Mouse (Mus musculus) kidney, embryonic 14.5 days (tissue): ENCODE data around the gene Usp7. TPM values are rescaled to one million over a fixed set of nuclear protein-coding genes. Genes with fewer than 3 reads are reported as not detected.

Source experiments
- ATAC-seq: fragments of 200-750 bp; cut with Nextera tagmentation; 2 replicates; pipeline ENCODE4 v1.8.0; 2017; ENCODE audit warnings: moderate number of reproducible peaks, mild to moderate bottlenecking, moderate TSS enrichment, moderate library complexity; ENCODE audit not compliant: low FRiP score, low TSS enrichment
- H3K27ac ChIP-seq: fragments of 300-500 bp; sonication (generic); 2 replicates; pipeline ENCODE4 v1.5.1; 2014; ENCODE audit warnings: low read depth, mild to moderate bottlenecking, low read length, moderate library complexity, mixed read lengths
- H3K27me3 ChIP-seq: fragments of 300-500 bp; sonication (generic); 2 replicates; pipeline ENCODE4 v1.6.1; 2014; ENCODE audit warnings: mild to moderate bottlenecking, low read length; ENCODE audit not compliant: control insufficient read depth, insufficient read depth
- H3K36me3 ChIP-seq: fragments of 300-500 bp; sonication (generic); 2 replicates; pipeline ENCODE4 v1.6.1; 2014; ENCODE audit warnings: low read length, mixed read lengths; ENCODE audit not compliant: control insufficient read depth, insufficient read depth
- H3K4me1 ChIP-seq: fragments of 300-500 bp; sonication (generic); 2 replicates; pipeline ENCODE4 v1.6.1; 2014; ENCODE audit warnings: low read length, mixed read lengths; ENCODE audit not compliant: control insufficient read depth, insufficient read depth
- H3K4me2 ChIP-seq: fragments of 300-500 bp; sonication (generic); replicated peaks from 2 replicates; pipeline ENCODE4 v1.6.1; 2014; ENCODE audit warnings: low read depth, mild to moderate bottlenecking, low read length
- H3K4me3 ChIP-seq: fragments of 300-500 bp; sonication (generic); 2 replicates; pipeline ENCODE4 v1.5.1; 2014; ENCODE audit warnings: mild to moderate bottlenecking, low read length
- H3K9ac ChIP-seq: fragments of 300-500 bp; sonication (generic); 2 replicates; pipeline ENCODE4 v1.6.1; 2014; ENCODE audit warnings: low read depth, mild to moderate bottlenecking, low read length, moderate library complexity
- H3K9me3 ChIP-seq: fragments of 300-500 bp; sonication (generic); 2 replicates; pipeline ENCODE4 v1.6.1; 2016; ENCODE audit warnings: low read length; ENCODE audit not compliant: control insufficient read depth
- WGBS: fragments of 180-500 bp; shearing (Covaris S2); extraction: QIAGEN DNeasy Blood & Tissue Kit; methylation state at CpG from one replicate; pipeline ENCODE4 v1.1.7; 2014; 5-methylcytosine and 5-hydroxymethylcytosine counted together
- polyA plus RNA-seq: library from polyadenylated mRNA; unstranded; fragments of >200 nt; fragmentation: Nextera tagmentation; extraction: Ambion mirVana; gene quantifications from 2 replicates; pipeline ENCODE4 v1.2.1, GENCODE M21; 2014

Usp7 gene
- polyA plus RNA-seq, 1 experiment from 2014 or later, result 61.4 TPM

- no peak overlapping the region for H3K4me2 ChIP-seq
- H3K36me3 ChIP-seq, result peaks cover 99% of the 10 kb centered on the region
- H3K27me3 ChIP-seq, result no peaks in the 10 kb centered on the region
- H3K4me3 ChIP-seq, result no peak overlapping the region
- no peak overlapping the region for H3K9ac ChIP-seq
- WGBS, result 94% methylated on average over 8 of the region's 8 CpGs
- no peaks in the 10 kb centered on the region for H3K4me1 ChIP-seq
- ATAC-seq, result no peak
- H3K9me3 ChIP-seq, result no peaks in the 10 kb centered on the region
- H3K27ac ChIP-seq, result no peak overlapping the region
Observed at GRCm38 (mm10) chr16:8699556-8699955, 92.6 kb downstream of the Usp7 start.

GRCm38 (mm10) chr16:8691206-8691605, 100.9 kb downstream of the Usp7 start:
- no peaks in the 10 kb centered on the region for H3K4me1 ChIP-seq
- H3K9me3 ChIP-seq, result no peaks in the 10 kb centered on the region
- no peaks in the 10 kb centered on the region for H3K27me3 ChIP-seq
- H3K9ac ChIP-seq, result no peak overlapping the region
- no peak for ATAC-seq
- 95% methylated on average over 7 of the region's 7 CpGs for WGBS
- no peak overlapping the region for H3K27ac ChIP-seq
- no peak overlapping the region for H3K4me3 ChIP-seq
- peaks cover 92% of the 10 kb centered on the region for H3K36me3 ChIP-seq
- H3K4me2 ChIP-seq, result no peak overlapping the region

- H3K4me3 ChIP-seq, result no peak overlapping the region
- peaks cover 84% of the 10 kb centered on the region for H3K36me3 ChIP-seq
- ATAC-seq, result no peak
- no peak overlapping the region for H3K27ac ChIP-seq
- no peaks in the 10 kb centered on the region for H3K9me3 ChIP-seq
- H3K4me1 ChIP-seq, result no peaks in the 10 kb centered on the region
- H3K9ac ChIP-seq, result no peak overlapping the region
- 95% methylated on average over 11 of the region's 11 CpGs for WGBS
- H3K27me3 ChIP-seq, result no peaks in the 10 kb centered on the region
- no peak overlapping the region for H3K4me2 ChIP-seq
Observed at GRCm38 (mm10) chr16:8689979-8690656, 102.0 kb downstream of the Usp7 start.

- H3K9me3 ChIP-seq, result no peaks in the 10 kb centered on the region
- H3K27me3 ChIP-seq, result no peaks in the 10 kb centered on the region
- H3K36me3 ChIP-seq, result peaks cover 60% of the 10 kb centered on the region
- H3K9ac ChIP-seq, result no peak overlapping the region
- no peak overlapping the region for H3K27ac ChIP-seq
- H3K4me3 ChIP-seq, result no peak overlapping the region
- no peak overlapping the region for H3K4me2 ChIP-seq
- H3K4me1 ChIP-seq, result no peaks in the 10 kb centered on the region
- ATAC-seq, result no peak
Observed at GRCm38 (mm10) chr16:8687559-8688112, 104.5 kb downstream of the Usp7 start.

- H3K9ac ChIP-seq, result no peak overlapping the region
- 84% methylated on average over 11 of the region's 11 CpGs for WGBS
Observed at GRCm38 (mm10) chr16:8686871-8687535, 105.1 kb downstream of the Usp7 start.

GRCm38 (mm10) chr16:8686121-8686870, 105.8 kb downstream of the Usp7 start:
- Histone ChIP-seq H3K27ac (no peak overlapping the region), H3K27me3 (no peaks in the 10 kb centered on the region), H3K36me3 (peaks cover 47% of the 10 kb centered on the region), H3K9me3 (no peaks in the 10 kb centered on the region), H3K4me1 (no peaks in the 10 kb centered on the region), H3K9ac (no peak overlapping the region), H3K4me3 (no peak overlapping the region), H3K4me2 (no peak overlapping the region)
- WGBS, result 63% methylated on average over 7 of the region's 7 CpGs
- ATAC-seq, result peak; percentile 44

More at GRCm38 (mm10) chr16:8686871-8687535, 105.1 kb downstream of the Usp7 start:
- peak; percentile 28 for ATAC-seq
- Histone ChIP-seq H3K27me3 (no peaks in the 10 kb centered on the region), H3K4me3 (no peak overlapping the region), H3K9me3 (no peaks in the 10 kb centered on the region), H3K36me3 (peaks cover 54% of the 10 kb centered on the region), H3K27ac (no peak overlapping the region), H3K4me2 (no peak overlapping the region), H3K4me1 (no peaks in the 10 kb centered on the region)

- WGBS, result 65% methylated on average over 4 of the region's 4 CpGs
- H3K9me3 ChIP-seq, result no peaks in the 10 kb centered on the region
- H3K9ac ChIP-seq, result no peak overlapping the region
- H3K27ac ChIP-seq, result no peak overlapping the region
- no peak overlapping the region for H3K4me2 ChIP-seq
- ATAC-seq, result no peak
- no peaks in the 10 kb centered on the region for H3K27me3 ChIP-seq
- no peak overlapping the region for H3K4me3 ChIP-seq
- H3K36me3 ChIP-seq, result peaks cover 34% of the 10 kb centered on the region
- no peaks in the 10 kb centered on the region for H3K4me1 ChIP-seq
Observed at GRCm38 (mm10) chr16:8685087-8685486, 107.0 kb downstream of the Usp7 start.

GRCm38 (mm10) chr16:8680470-8680869, 111.6 kb downstream of the Usp7 start, which contains the start of gene Gm5767:
Gene Gm5767 (plus strand): TSS chr16:8680770.
- 87% methylated on average over 5 of the region's 5 CpGs for WGBS

More at GRCm38 (mm10) chr16:8680470-8680869, 111.6 kb downstream of the Usp7 start, which contains the start of gene Gm5767:
- no peak for ATAC-seq
- Histone ChIP-seq H3K9ac (no peak within 1 kb of the TSS), H3K4me3 (no peak within 1 kb of the TSS), H3K36me3 (peaks cover 3% of the 10 kb centered on the region; the same call in 1 of the 2 replicates), H3K27ac (no peak within 1 kb of the TSS), H3K9me3 (no peaks in the 10 kb centered on the region), H3K27me3 (no peaks in the 10 kb centered on the region), H3K4me2 (no peak within 1 kb of the TSS), H3K4me1 (no peaks in the 10 kb centered on the region)
